Mouse (Mus musculus) C2C12 (cell line): ENCODE results near the gene Pon3. TPM values are rescaled to one million over a fixed set of nuclear protein-coding genes. Genes with fewer than 3 reads are reported as not detected.

Experiments used
- H3K27me3 ChIP-seq: one replicate; pipeline ENCODE4 v1.6.1; 2011; ENCODE audit not compliant: control insufficient read depth, insufficient read depth, insufficient read length
- H3K36me3 ChIP-seq: one replicate; pipeline ENCODE4 v1.6.1; 2011; ENCODE audit not compliant: control insufficient read depth, insufficient read depth
- H3K4me3 ChIP-seq: one replicate; pipeline ENCODE4 v1.5.1; 2011; ENCODE audit warnings: mild to moderate bottlenecking, control low read depth; ENCODE audit not compliant: poor library complexity, insufficient read depth, severe bottlenecking
- H3K79me2 ChIP-seq: one replicate; pipeline ENCODE4 v1.6.1; 2011; ENCODE audit not compliant: control insufficient read depth, insufficient read depth
- H3K79me3 ChIP-seq: one replicate; pipeline ENCODE4 v1.6.1; 2011; ENCODE audit warnings: low read depth, control low read depth
- H3ac ChIP-seq: one replicate; pipeline ENCODE3; 2011; ENCODE audit warnings: low read depth; ENCODE audit not compliant: control insufficient read depth, insufficient read length
- CEBPB ChIP-seq: IDR thresholded peaks from one replicate; pipeline ENCODE4 v1.6.1; 2011; ENCODE audit warnings: low read depth, mild to moderate bottlenecking, control low read depth, moderate library complexity
- CTCF ChIP-seq: IDR thresholded peaks from one replicate; pipeline ENCODE4 v1.5.1; 2011; ENCODE audit not compliant: control insufficient read depth, insufficient read depth, insufficient read length
- FOSL1 ChIP-seq: IDR thresholded peaks from one replicate; pipeline ENCODE4 v1.8.0; 2011; ENCODE audit warnings: mild to moderate bottlenecking, low read length; ENCODE audit not compliant: poor library complexity, insufficient read depth, severe bottlenecking
- MAX ChIP-seq: IDR thresholded peaks from one replicate; pipeline ENCODE4 v1.6.1; 2011; ENCODE audit warnings: mild to moderate bottlenecking, control low read depth
- MYOD1 ChIP-seq: IDR thresholded peaks from one replicate; pipeline ENCODE4 v1.6.1; 2011; ENCODE audit warnings: low read depth; ENCODE audit not compliant: control insufficient read depth, insufficient read length
- MYOG ChIP-seq: IDR thresholded peaks from one replicate; pipeline ENCODE4 v1.6.1; 2011; ENCODE audit not compliant: control insufficient read depth, insufficient read length; ENCODE audit errors: extremely low read depth
- USF1 ChIP-seq: IDR thresholded peaks from one replicate; pipeline ENCODE4 v1.6.1; 2011; ENCODE audit warnings: low read depth, mild to moderate bottlenecking, control low read depth, moderate library complexity
- polyA plus RNA-seq: library from polyadenylated mRNA; unstranded; fragments of >200 nt; fragmentation: generic; extraction: Trizol; gene quantifications from one replicate; pipeline ENCODE4 v1.2.1, GENCODE M21; 2012; ENCODE audit warnings: missing spikeins

Gene Pon3
- polyA plus RNA-seq, 1 experiment = 0.78 TPM

- Histone ChIP-seq H3K79me3 (no peaks in the 10 kb centered on the region), H3K79me2 (no peaks in the 10 kb centered on the region), H3ac (no peak overlapping the region), H3K4me3 (no peak overlapping the region), H3K27me3 (no peaks in the 10 kb centered on the region), H3K36me3 (no peaks in the 10 kb centered on the region)
- no peak for TF ChIP-seq USF1
Measured at GRCm38 (mm10) chr6:5245926-5246325, 10.2 kb downstream of the Pon3 start.

DNA sequence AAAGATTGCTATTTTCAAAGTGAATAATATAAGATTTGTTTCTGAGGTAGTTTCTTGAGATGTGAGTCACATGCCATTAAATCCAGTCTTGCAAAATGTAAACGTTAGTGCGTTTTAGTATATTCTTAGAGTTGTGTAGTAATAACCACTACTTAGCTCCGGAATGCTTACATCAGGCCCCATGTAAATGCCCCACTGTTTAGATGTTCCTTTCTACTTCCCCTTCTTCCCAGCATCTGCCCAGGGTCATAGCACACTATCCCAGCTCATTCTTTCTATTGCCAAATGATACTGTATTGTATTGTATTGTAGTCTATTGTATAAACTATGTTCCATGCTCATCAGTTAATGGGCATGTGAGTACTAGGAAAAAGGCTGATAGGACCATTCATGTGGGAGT is 17.3 kb downstream of the Pon3 start:
- Histone ChIP-seq H3K36me3 (no peaks in the 10 kb centered on the region), H3ac (no peak overlapping the region), H3K27me3 (no peaks in the 10 kb centered on the region), H3K4me3 (no peak overlapping the region), H3K79me2 (no peaks in the 10 kb centered on the region), H3K79me3 (no peaks in the 10 kb centered on the region)
- TF ChIP-seq MYOG = no peak
- TF ChIP-seq MAX = no peak
- no peak for TF ChIP-seq MYOD1
- TF ChIP-seq CTCF = no peak
- TF ChIP-seq CEBPB = no peak
- TF ChIP-seq FOSL1 = no peak
- no peak for TF ChIP-seq USF1

GRCm38 (mm10) chr6:5237510-5237909 is 18.6 kb downstream of the Pon3 start:
- Histone ChIP-seq H3ac (no peak overlapping the region), H3K4me3 (no peak overlapping the region), H3K36me3 (no peaks in the 10 kb centered on the region), H3K79me2 (no peaks in the 10 kb centered on the region), H3K27me3 (no peaks in the 10 kb centered on the region), H3K79me3 (no peaks in the 10 kb centered on the region)
- TF ChIP-seq USF1 (no peak), CEBPB (no peak)

GRCm38 (mm10) chr6:5236843-5237371 is 19.2 kb downstream of the Pon3 start:
- TF ChIP-seq FOSL1 (no peak), CTCF (no peak), MAX (no peak), USF1 (no peak), MYOG (no peak), CEBPB (no peak), MYOD1 (no peak)
- H3ac ChIP-seq = no peak overlapping the region
- no peaks in the 10 kb centered on the region for H3K79me3 ChIP-seq
- H3K4me3 ChIP-seq = no peak overlapping the region
- H3K36me3 ChIP-seq = no peaks in the 10 kb centered on the region
- H3K79me2 ChIP-seq = no peaks in the 10 kb centered on the region
- H3K27me3 ChIP-seq = no peaks in the 10 kb centered on the region

DNA sequence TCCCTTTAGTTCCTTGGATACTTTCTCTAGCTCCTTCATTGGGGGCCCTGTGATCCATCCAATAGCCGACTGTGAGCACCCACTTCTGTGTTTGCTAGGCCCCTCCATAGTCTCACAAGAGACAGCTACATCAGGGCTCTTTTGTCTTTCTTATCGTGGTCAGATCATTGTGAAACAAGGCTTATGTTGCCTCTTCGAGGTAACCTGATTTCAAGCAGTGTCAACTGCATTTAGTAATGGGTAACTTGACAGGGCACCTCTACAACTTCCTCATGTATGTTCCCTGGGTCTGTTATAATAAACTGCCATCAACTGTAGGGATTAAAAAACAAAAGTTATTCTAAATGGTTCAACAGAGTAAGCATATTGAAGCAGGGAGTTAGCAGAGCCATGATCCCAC is 21.5 kb downstream of the Pon3 start:
- H3K4me3 ChIP-seq = no peak overlapping the region
- H3K27me3 ChIP-seq = no peaks in the 10 kb centered on the region
- no peaks in the 10 kb centered on the region for H3K36me3 ChIP-seq
- H3K79me2 ChIP-seq = no peaks in the 10 kb centered on the region
- TF ChIP-seq CEBPB (no peak), USF1 (no peak), MAX (no peak), MYOG (no peak), MYOD1 (no peak), CTCF (no peak)
- H3ac ChIP-seq = no peak overlapping the region
- no peaks in the 10 kb centered on the region for H3K79me3 ChIP-seq

GRCm38 (mm10) chr6:5233812-5234211 is 22.3 kb downstream of the Pon3 start:
- no peaks in the 10 kb centered on the region for H3K79me2 ChIP-seq
- no peaks in the 10 kb centered on the region for H3K79me3 ChIP-seq
- no peaks in the 10 kb centered on the region for H3K36me3 ChIP-seq
- H3K27me3 ChIP-seq = no peaks in the 10 kb centered on the region
- TF ChIP-seq CEBPB = no peak
- TF ChIP-seq FOSL1 = no peak
- TF ChIP-seq MYOD1 = no peak
- no peak for TF ChIP-seq USF1
- no peak for TF ChIP-seq CTCF
- TF ChIP-seq MYOG = no peak
- TF ChIP-seq MAX = no peak
- no peak overlapping the region for H3ac ChIP-seq
- H3K4me3 ChIP-seq = no peak overlapping the region
